Mouse (Mus musculus) bone marrow, adult 2 months (tissue): Measurements from ENCODE around the gene Hivep3.

Source experiments
- CTCF ChIP-seq: fragments of 200-500 bp; IDR thresholded peaks from 2 replicates; pipeline ENCODE4 v1.5.1; 2011; ENCODE audit warnings: low read length, control low read depth; ENCODE audit not compliant: control insufficient read depth, insufficient read depth
- POLR2A ChIP-seq: fragments of 200-500 bp; IDR thresholded peaks from 2 replicates; pipeline ENCODE4 v1.6.1; 2011; ENCODE audit warnings: low read depth, mild to moderate bottlenecking, control low read depth, low read length, borderline replicate concordance; ENCODE audit not compliant: control insufficient read depth

GRCm38 (mm10) chr4:119836181-119836580 is 102.6 kb downstream of the Hivep3 start:
- TF ChIP-seq CTCF (no peak), POLR2A (no peak)
